Mouse (Mus musculus) kidney, adult 2 months (tissue): ENCODE results near the gene Adi1.

Experiments
- CTCF ChIP-seq: fragments of 200-500 bp; conservative IDR thresholded peaks from 2 replicates; pipeline ENCODE4 v1.5.1; 2011; ENCODE audit warnings: low read depth, mild to moderate bottlenecking, control low read depth, low read length, moderate library complexity, mixed read lengths; ENCODE audit not compliant: insufficient read depth, insufficient read length
- POLR2A ChIP-seq: fragments of 200-500 bp; IDR thresholded peaks from one replicate; pipeline ENCODE4 v1.6.1; 2011; ENCODE audit warnings: low read depth, low read length, control low read depth

DNA sequence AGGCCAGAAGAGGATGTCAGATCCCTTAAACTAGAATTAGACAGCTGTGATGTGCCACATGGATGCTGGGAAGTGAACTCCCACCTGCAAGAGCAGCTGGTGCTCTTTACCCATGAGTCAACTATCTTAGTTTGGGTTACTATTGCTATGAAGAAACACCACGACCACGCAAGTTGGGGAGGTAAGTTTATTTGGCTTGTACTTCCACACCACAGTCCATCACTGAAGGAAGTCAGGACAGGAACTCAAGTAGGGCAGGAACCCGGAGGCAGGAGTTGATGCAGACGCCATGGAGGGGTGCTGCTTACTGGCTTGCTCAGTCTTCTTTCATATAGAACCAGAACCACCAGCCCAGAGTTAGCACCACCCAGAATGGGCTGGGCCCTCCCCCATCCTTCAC lies 47.9 kb upstream of the Adi1 start:
- TF ChIP-seq CTCF (no peak), POLR2A (no peak)
